Mouse (Mus musculus) ovary, postnatal 10 days (tissue): ENCODE measurements around the gene Fxr1.
A peak's percentile ranks its signal among the peaks of the same experiment; 100 is the strongest.
"Not testable (repeated sequence)": the region's sequence is repeated elsewhere in the genome, so short reads cannot be mapped to it uniquely, and the experiment has no call there.

Experiments used
- DNase-seq: peaks from one replicate; pipeline ENCODE4 v3.0.0; 2022; ENCODE audit warnings: low spot score

The Fxr1 gene

DNA sequence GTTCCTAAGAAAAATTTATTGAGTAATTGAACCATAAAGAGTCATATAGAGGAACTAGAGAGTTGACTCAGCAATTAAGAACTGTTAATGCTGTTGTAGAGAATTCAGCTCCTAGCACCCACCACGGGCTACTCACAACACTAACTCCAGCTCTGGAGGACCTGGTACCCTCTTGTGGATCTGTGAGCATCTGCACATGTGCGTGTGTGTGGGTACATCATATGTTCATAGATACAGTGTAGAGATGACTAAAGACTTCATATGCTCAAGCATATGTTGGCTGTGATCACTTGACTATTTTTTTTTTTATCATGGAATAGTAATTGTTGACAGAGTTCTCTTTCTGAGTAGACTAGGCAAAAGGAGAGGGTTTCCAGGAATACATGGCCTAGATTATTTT, 42.6 kb downstream of the Fxr1 start:
- DNase-seq, result no peak

DNA sequence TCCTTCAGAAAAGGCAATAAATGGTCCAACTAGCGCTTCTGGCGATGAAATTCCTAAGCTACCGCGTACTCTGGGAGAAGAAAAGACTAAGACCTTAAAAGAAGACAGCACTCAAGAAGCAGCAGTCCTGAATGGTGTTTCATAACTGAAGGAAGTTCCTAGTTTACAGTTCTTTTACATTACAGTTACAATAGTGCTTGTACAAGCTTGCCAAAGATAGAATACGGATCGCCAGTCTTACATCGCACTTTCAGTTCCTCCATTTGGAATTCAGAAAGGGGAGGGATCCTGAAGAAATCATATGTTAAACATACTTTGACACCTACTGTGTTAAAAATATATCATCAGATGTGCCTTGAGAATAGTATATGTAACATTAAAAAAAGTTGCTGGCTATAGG, 49.2 kb downstream of the Fxr1 start:
- not testable (repeated sequence) for DNase-seq

DNA sequence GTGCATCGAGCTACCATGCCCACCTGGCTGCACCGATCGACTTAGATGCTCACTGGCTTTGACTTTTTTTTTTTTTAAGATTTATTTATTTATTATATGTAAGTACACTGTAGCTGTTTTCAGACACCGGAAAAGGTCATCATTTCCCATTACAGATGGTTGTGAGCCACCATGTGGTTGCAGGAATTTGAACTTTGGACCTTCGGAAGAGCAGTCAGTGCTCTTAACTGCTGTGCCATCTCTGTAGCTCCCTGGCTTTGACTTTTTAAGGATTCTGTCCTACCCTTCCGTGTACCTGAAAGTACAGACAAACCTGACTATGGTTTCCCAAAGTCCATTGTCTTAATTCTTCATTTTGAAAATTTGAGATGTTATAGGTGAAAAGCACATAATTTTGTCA, 53.0 kb downstream of the Fxr1 start:
- no peak for DNase-seq

DNA sequence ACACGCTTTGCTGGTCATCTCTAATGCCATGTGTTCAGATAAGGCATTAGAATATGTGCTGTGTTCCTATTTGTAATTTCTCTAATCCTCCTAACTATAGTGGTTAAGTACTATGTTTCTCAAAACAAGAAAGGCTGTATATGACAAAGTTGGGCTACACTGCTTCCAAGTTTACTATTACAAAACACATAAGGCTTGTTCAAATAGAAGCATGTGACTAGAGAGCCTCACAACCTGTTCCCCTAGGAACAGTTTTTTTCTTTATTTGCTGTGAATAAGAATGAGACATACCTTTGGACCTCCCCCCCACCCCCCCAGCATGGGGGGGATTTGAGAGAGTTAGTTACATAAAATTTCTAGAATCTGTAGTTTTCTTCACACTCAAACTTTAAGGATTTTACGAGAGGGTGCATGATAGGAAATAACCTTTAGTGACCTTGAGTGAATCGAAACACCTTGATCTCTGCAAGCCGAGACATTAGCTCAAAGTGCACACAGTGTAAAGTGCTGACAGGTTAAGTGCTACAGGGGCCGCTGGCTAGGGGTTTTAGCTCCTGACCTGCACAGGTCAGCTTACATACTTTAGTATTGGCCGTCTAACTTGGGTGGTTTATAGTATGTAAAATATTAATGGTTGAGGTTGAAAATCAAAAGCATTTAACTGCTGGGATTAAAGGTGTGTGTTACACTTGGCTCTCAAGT, 56.5 kb downstream of the Fxr1 start:
- no peak for DNase-seq

DNA sequence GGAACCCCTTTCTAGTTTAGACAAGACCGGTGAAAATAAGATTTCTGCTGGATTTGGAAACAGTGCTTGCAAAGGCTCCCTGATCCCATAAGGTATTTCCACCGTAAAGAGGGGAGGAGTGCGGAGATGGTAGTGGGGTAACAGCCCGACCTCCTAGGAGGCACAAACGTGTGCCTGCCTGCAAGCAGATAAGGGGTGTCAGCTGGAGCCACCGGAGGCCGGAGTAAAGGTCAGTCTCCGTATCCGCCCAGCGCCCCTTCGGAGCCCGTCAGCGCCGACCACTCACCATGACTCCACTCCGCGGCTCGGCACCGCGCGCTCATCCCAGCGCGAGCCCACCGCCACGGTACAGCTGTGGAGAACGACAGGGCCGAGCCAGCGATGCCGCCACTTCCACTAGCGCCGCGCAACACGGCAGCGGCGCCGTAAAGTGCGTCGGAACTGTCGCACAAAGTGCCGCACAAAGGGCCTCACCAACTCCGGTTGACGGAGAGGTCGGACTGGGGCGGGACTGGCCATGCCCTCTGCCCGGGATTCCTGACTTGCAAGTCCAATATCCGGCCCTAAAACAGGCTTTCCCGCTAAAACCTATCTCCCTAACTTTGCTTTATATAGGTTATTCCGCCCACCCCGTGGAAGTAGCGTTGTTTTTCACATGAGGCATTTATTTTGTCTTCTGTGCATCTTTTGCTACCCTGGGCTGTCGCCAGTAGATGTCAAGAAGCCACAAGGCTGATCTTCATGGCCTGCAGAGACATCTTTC, 61.3 kb downstream of the Fxr1 start, which contains the start of gene Dnajc19:
Gene Dnajc19 (minus strand): TSS at position 422 of the 763 bp plus-strand sequence.
- DNase-seq, result peak; percentile 88

DNA sequence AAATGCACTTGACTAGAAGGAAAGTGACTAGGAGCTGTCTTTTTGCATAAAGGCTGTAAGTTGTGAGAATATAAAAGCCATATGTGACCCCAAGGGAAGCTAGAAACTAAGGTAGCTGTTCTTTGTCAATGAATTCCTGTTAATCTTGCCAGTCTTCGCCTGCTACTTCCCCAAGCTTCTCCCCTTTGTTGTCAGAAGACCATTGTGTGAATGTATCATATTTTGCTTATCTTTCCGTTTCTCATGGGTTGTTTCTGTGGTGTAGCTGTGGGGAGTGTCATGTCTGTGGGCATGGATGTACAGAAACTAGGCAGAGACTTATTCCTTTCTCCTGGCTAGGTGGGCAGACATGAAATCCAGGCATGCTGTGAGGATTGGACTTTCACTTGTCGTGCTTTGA, 62.2 kb downstream of the Fxr1 start:
- DNase-seq, result no peak

DNA sequence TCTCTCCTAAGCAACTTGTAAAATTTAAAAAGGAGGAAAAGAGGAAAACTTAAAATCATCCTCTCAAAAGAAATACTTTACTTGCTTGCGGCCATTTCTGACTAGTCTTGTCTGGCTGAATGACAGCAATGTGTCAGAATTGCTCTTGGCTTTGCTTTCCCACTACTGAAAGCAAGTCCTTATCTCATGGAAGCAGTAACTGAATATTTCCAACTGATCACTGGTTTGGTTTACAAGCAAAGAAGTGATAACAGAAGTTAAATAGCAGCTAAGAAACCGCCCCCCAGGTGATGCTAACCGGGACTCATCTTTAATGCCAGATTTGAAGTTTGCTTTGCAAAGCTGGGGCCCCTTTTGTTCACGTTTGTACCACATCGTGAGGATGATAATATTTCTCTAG, 63.9 kb downstream of the Fxr1 start:
- no peak for DNase-seq

DNA sequence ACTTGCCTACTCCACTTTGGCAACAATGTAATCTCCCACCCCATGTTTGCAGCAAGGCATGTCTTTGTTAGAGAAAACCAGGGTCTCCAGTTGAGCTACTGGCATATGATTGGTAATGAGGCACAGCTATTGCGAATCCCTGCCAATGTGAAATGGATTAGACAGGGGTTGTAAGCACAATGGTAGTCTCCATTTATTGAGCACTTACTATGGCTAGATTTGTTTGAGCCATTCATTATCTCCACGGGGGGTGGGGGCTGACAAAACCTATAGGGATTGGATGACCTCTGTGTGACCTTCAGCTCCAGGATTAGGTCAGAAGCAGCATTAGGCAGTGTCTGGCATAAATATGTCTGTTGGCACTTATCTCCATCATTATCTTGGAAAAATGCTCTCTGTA, 83.1 kb downstream of the Fxr1 start:
- no peak for DNase-seq

DNA sequence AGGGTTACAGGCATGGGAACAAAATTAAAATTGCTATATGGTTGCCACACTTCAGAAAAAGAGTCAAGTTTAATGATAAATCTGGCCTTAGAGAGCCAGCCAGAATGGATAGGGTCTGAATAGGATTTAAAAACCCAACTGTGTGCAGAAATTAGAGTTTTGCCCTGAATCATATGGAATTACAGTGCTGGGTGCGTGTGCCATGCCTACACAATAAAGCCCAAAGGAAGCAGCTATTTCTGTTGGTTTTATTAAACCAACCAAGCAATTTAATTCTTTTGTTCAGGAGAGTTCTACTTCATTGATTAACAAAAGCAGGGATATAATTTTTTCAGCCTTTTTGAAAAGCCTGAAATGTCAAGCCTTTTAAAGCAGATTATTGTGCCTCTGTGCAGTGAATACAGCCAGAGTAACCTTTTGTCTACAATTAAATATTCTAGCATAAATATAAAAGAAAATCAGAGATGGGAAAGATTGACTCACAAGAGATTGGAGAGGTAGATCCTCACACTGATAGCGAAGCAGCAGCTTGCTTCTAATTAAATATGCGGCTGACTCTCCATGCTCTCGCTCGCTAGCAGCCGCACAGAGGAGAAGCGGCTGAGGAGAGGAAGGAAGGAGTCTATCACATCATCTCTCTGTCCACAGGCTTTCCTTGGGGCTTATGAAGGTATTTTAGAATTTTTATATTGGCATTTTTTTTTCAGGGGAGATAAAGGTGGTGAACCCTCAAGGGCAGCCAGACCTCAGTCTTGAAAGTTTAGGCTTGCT, 84.3 kb downstream of the Fxr1 start:
- DNase-seq, result no peak

DNA sequence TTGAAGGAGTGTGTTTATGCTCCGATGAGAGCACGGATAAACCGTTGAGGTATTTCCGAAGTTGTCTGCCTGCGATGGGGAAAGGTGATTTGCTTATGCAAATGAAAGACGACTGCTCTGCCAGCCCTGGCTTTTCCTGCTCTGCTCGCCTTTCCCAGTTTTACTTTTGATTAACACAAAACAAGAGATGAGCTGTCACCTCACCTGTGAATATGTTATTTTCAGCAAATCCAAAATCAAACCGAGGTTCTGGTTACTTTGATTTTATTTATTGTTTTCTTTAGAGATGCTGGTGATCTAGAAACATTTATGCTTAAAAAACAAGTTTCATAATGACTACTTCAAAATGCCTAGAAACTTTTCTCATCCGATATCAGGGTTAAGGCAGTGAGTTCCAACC, 86.7 kb downstream of the Fxr1 start:
- no peak for DNase-seq

DNA sequence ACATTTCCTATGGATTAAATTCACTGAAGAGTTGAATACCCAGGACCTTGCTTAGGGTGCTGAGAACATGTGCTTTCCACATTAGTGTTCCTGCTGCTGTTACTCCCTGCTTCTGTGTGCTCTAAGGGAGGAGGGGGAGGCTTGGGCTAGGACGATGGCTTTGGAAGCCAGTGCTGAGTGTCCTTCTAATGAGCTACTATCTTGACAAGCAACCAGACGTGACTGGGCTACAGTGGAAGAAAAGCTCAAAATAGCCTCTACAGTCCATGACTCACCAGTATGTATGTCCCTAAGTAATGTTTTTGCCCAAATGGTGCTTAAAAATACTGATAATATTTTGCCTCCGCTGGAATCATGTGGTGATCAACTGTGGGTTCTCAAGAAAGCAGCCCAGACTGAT, 87.9 kb downstream of the Fxr1 start:
- no peak for DNase-seq

DNA sequence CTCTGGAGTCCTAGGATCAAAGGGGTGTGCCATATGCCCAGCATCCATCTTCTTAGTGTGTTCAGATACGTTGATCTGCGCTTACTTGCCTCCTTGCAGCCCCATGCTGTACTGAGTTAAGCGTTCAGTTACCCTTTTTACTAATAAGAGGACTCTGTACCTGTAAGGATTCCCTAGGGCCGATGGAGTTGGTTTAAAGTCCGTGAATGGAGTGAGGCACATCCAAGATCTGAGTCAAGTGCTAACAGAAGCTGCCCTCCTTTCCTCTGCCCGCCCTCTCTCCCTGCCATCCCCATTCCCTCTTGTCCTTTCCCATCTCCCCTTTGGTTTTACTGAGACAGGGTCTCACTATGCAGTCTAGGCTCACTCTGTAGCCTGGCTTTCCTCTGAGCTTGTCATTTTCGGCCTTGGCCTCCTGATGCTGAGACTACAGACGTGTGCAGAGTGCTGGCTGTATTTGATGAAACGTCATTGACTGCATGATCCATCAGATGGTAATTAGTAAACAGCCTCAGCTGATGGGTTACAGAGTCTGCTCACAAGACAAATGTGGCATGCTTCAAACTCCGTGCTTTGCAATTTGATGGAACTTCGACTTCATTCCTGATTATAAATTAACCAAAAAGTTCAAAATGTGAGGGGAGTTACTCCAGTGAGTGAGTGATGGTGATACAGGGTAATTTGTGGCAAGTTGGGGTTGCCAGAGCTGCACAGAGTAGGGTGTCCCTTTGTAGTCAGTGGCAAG, 92.4 kb downstream of the Fxr1 start:
- DNase-seq, result no peak

DNA sequence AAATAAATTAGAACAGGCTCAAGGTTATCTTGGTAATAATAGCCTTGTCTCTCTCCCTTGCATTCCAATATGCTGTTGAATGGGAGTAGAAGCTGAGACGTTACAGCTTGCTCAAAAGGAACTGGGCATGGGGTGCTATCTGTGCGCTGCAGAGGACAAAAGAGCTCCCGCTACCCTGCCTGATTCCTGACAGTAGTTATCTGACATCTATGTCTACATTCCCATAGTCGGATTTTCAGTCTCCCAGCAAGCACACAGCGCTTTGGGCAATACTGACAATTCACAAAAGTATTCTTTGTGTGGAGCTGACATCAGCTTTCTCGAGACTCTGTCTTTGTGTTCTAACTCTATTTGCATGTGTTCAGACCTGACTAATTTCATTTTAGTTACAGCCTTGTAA, 96.1 kb downstream of the Fxr1 start:
- DNase-seq, result no peak

DNA sequence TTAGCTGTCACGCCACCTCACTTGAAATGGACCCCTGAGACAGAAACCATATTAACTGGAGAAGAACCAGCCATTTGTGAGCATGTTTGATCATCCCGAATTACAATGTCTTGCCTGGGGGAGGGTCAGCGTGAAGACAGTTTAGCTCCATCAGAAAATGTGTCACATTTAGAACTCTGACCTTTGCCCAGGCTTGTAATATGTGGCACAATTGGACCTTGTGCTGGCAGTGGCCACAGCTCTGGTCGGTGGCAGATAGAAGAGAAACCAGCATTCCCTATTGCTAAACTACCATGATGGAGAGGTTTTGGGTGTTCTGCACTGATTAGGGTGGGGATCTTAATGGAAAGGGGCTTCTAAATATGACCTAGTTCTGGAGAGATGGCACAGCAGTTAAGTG, 100.1 kb downstream of the Fxr1 start:
- no peak for DNase-seq
